Mouse (Mus musculus) liver, postnatal 0 days (tissue): ENCODE measurements at regions not wholly inside any gene's neighbourhood (a gene's known extent, or its start where the extent isn't known, plus 50 kb on each side); places are given as distances from the start of the nearest gene placed in this dataset.

Experiments
- ATAC-seq: fragments of 200-750 bp; cut with Nextera tagmentation; 2 replicates; pipeline ENCODE4 v1.8.0; 2017; ENCODE audit warnings: mild to moderate bottlenecking, moderate library complexity
- DNase-seq: peaks from one replicate; pipeline ENCODE4 v3.0.0-alpha.2; 2016
- H3K27ac ChIP-seq: fragments of 300-500 bp; sonication (generic); 2 replicates; pipeline ENCODE4 v1.5.1; 2014; ENCODE audit warnings: antibody characterized with exemption, moderate library complexity, mild to moderate bottlenecking, low read depth
- H3K27me3 ChIP-seq: fragments of 300-500 bp; sonication (generic); 2 replicates; pipeline ENCODE4 v1.6.1; 2014; ENCODE audit warnings: low read length, control low read depth, mixed read lengths; ENCODE audit not compliant: insufficient read depth
- H3K36me3 ChIP-seq: fragments of 300-500 bp; sonication (generic); replicated peaks from 2 replicates; pipeline ENCODE4 v1.6.1; 2014; ENCODE audit warnings: mild to moderate bottlenecking, control low read depth, low read length, moderate library complexity, mixed read lengths; ENCODE audit not compliant: insufficient read depth
- H3K4me1 ChIP-seq: fragments of 300-500 bp; sonication (generic); 2 replicates; pipeline ENCODE4 v1.6.1; 2014; ENCODE audit warnings: antibody characterized with exemption, mild to moderate bottlenecking, control low read depth; ENCODE audit not compliant: insufficient read depth
- H3K4me2 ChIP-seq: fragments of 300-500 bp; sonication (generic); 2 replicates; pipeline ENCODE4 v1.6.1; 2014; ENCODE audit warnings: low read depth, mild to moderate bottlenecking, low read length, moderate library complexity, mixed read lengths
- H3K4me3 ChIP-seq: fragments of 300-500 bp; sonication (generic); 2 replicates; pipeline ENCODE4 v1.5.1; 2014; ENCODE audit warnings: low read depth, low read length
- H3K9ac ChIP-seq: fragments of 300-500 bp; sonication (generic); replicated peaks from 2 replicates; pipeline ENCODE4 v1.6.1; 2014; ENCODE audit warnings: mild to moderate bottlenecking, moderate library complexity
- H3K9me3 ChIP-seq: fragments of 300-500 bp; sonication (generic); 2 replicates; pipeline ENCODE4 v1.6.1; 2016; ENCODE audit warnings: mild to moderate bottlenecking, control low read depth, low read length, mixed read lengths
- CTCF ChIP-seq: sonication (generic); IDR thresholded peaks from 2 replicates; pipeline ENCODE4 v1.5.1; 2016; ENCODE audit warnings: antibody characterized with exemption, low read depth
- EP300 ChIP-seq: IDR thresholded peaks from 2 replicates; pipeline ENCODE4 v1.6.1; 2016; ENCODE audit warnings: antibody characterized with exemption, low read depth, mild to moderate bottlenecking
- WGBS: fragments of 180-500 bp; shearing (Covaris S2); extraction: QIAGEN DNeasy Blood & Tissue Kit; methylation state at CpG from one replicate; pipeline ENCODE4 v1.1.7; 2014; ENCODE audit not compliant: insufficient replicate concordance; 5-methylcytosine and 5-hydroxymethylcytosine counted together

GRCm38 (mm10) chr2:137706528-137706988 lies 549.8 kb upstream of the Btbd3 start:
- no peak for TF ChIP-seq EP300
- no peak for TF ChIP-seq CTCF
- Histone ChIP-seq H3K4me3 (no peak overlapping the region), H3K27ac (no peak overlapping the region), H3K4me1 (no peaks in the 10 kb centered on the region), H3K4me2 (no peak overlapping the region), H3K36me3 (no peaks in the 10 kb centered on the region), H3K9me3 (no peaks in the 10 kb centered on the region), H3K27me3 (no peaks in the 10 kb centered on the region), H3K9ac (no peak overlapping the region)
- ATAC-seq (no peak), DNase-seq (no peak)
- WGBS, result 19% methylated on average over 4 of the region's 4 CpGs

GRCm38 (mm10) chr2:137705724-137706422 lies 550.5 kb upstream of the Btbd3 start:
- ATAC-seq (no peak), DNase-seq (no peak)
- Histone ChIP-seq H3K4me1 (no peaks in the 10 kb centered on the region), H3K9me3 (no peaks in the 10 kb centered on the region), H3K36me3 (no peaks in the 10 kb centered on the region), H3K4me3 (no peak overlapping the region), H3K9ac (no peak overlapping the region), H3K27me3 (no peaks in the 10 kb centered on the region), H3K4me2 (no peak overlapping the region), H3K27ac (no peak overlapping the region)
- WGBS, result 59% methylated on average over 14 of the region's 14 CpGs
- TF ChIP-seq CTCF, result no peak
- TF ChIP-seq EP300, result no peak

- H3K4me3 ChIP-seq, result no peak overlapping the region
- H3K9ac ChIP-seq, result no peak overlapping the region
- H3K36me3 ChIP-seq, result no peaks in the 10 kb centered on the region
- 70% methylated on average over 12 of the region's 12 CpGs for WGBS
- no peak overlapping the region for H3K27ac ChIP-seq
- DNase-seq (no peak), ATAC-seq (no peak)
- H3K27me3 ChIP-seq, result no peaks in the 10 kb centered on the region
- no peak for TF ChIP-seq EP300
- TF ChIP-seq CTCF, result no peak
- no peaks in the 10 kb centered on the region for H3K4me1 ChIP-seq
- H3K9me3 ChIP-seq, result no peaks in the 10 kb centered on the region
- no peak overlapping the region for H3K4me2 ChIP-seq
These were observed 551.2 kb upstream of the Btbd3 start for GRCm38 (mm10) chr2:137704948-137705723.

- no peaks in the 10 kb centered on the region for H3K27me3 ChIP-seq
- H3K9me3 ChIP-seq, result no peaks in the 10 kb centered on the region
- TF ChIP-seq CTCF (no peak), EP300 (no peak)
- ATAC-seq (no peak), DNase-seq (no peak)
- H3K36me3 ChIP-seq, result no peaks in the 10 kb centered on the region
- H3K27ac ChIP-seq, result no peak overlapping the region
- WGBS, result 70% methylated on average over 6 of the region's 6 CpGs
- H3K4me2 ChIP-seq, result no peak overlapping the region
- no peak overlapping the region for H3K4me3 ChIP-seq
- H3K4me1 ChIP-seq, result no peaks in the 10 kb centered on the region
- H3K9ac ChIP-seq, result no peak overlapping the region
These were observed 551.8 kb upstream of the Btbd3 start for GRCm38 (mm10) chr2:137704565-137704947.

- no peaks in the 10 kb centered on the region for H3K9me3 ChIP-seq
- 32% methylated on average over 3 of the region's 3 CpGs for WGBS
- no peak overlapping the region for H3K9ac ChIP-seq
- no peak overlapping the region for H3K4me3 ChIP-seq
- no peak for TF ChIP-seq EP300
- TF ChIP-seq CTCF, result no peak
- no peak overlapping the region for H3K27ac ChIP-seq
- no peaks in the 10 kb centered on the region for H3K36me3 ChIP-seq
- no peak overlapping the region for H3K4me2 ChIP-seq
- no peaks in the 10 kb centered on the region for H3K27me3 ChIP-seq
- no peak for DNase-seq
- no peaks in the 10 kb centered on the region for H3K4me1 ChIP-seq
- ATAC-seq, result no peak
These were observed 552.3 kb upstream of the Btbd3 start for GRCm38 (mm10) chr2:137704051-137704450.

- Histone ChIP-seq H3K4me3 (no peak overlapping the region), H3K27me3 (no peaks in the 10 kb centered on the region), H3K9ac (no peak overlapping the region), H3K4me1 (no peaks in the 10 kb centered on the region), H3K9me3 (no peaks in the 10 kb centered on the region), H3K36me3 (no peaks in the 10 kb centered on the region), H3K27ac (no peak overlapping the region), H3K4me2 (no peak overlapping the region)
- DNase-seq (no peak), ATAC-seq (no peak)
- TF ChIP-seq EP300 (no peak), CTCF (no peak)
- 81% methylated on average over 5 of the region's 5 CpGs for whole genome bisulfite sequencing
These were observed 560.5 kb upstream of the Btbd3 start for GRCm38 (mm10) chr2:137695885-137696284.
